36 mouse cellular contexts compared by ENCODE assay signal in genomic region chr11:78434052-78434451, GRCm38 (mm10). TPM values are rescaled to one million over a fixed set of nuclear protein-coding genes. Genes with fewer than 3 reads are reported as not detected.
"Had no signal": no experiment of that assay in that cellular context is flagged by ENCODE, and none has a peak within 500 bp of the region (broad histone marks: within the 10 kb centered on the region; RNA-seq: fewer than 3 reads in every experiment).

No protein-coding gene starts in this region.

- H3K36me3 ChIP-seq: heart, embryonic 10.5 days; heart, embryonic 12.5 days; hindbrain, embryonic 10.5 days; hindbrain, embryonic 12.5 days; kidney, embryonic 15.5 days; limb, embryonic 10.5 days; limb, embryonic 12.5 days; liver, embryonic 13.5 days; liver, embryonic 15.5 days had no signal

- H3K9me3 ChIP-seq: heart, embryonic 10.5 days; heart, embryonic 12.5 days; hindbrain, embryonic 10.5 days; hindbrain, embryonic 12.5 days; kidney, embryonic 15.5 days; limb, embryonic 10.5 days; limb, embryonic 12.5 days; liver, embryonic 13.5 days; liver, embryonic 15.5 days had no signal

- ATAC-seq: hindbrain, embryonic 16.5 days; inflammation-experienced regulatory T-cells, adult 6 months; liver, postnatal 0 days had no signal

- H3K27me3 ChIP-seq: heart, embryonic 12.5 days; kidney, embryonic 15.5 days; limb, embryonic 12.5 days had no signal

- H3K4me3 ChIP-seq: heart, embryonic 10.5 days; heart, embryonic 12.5 days; hindbrain, embryonic 10.5 days; hindbrain, embryonic 12.5 days; kidney, embryonic 15.5 days; layer of hippocampus, adult 2 months; left cerebral cortex, adult 2 months; limb, embryonic 10.5 days; limb, embryonic 12.5 days; liver, embryonic 13.5 days; liver, embryonic 15.5 days had no signal

- H3K4me2 ChIP-seq: heart, embryonic 12.5 days; hindbrain, embryonic 12.5 days; hindbrain, embryonic 14.5 days; kidney, embryonic 15.5 days; limb, embryonic 12.5 days; liver, embryonic 11.5 days; liver, embryonic 13.5 days; liver, embryonic 15.5 days had no signal

- H3K27ac ChIP-seq: heart, embryonic 10.5 days; hindbrain, embryonic 10.5 days; hindbrain, embryonic 12.5 days; hindbrain, embryonic 14.5 days; kidney, embryonic 15.5 days; kidney, postnatal 0 days; layer of hippocampus, adult 2 months; left cerebral cortex, adult 2 months; limb, embryonic 12.5 days; liver, embryonic 13.5 days; liver, embryonic 15.5 days had no signal

- H3K9ac ChIP-seq: heart, embryonic 12.5 days; hindbrain, embryonic 12.5 days; hindbrain, embryonic 14.5 days; kidney, embryonic 15.5 days; limb, embryonic 12.5 days; liver, embryonic 13.5 days; liver, embryonic 15.5 days; liver, postnatal 0 days had no signal

- DNase-seq: gastrocnemius, postnatal 14 days; heart, adult 18-20 months; heart, postnatal 10 days; heart, postnatal 4 days; kidney, adult 18-20 months; kidney, adult 8-10 months; kidney, postnatal 14 days; kidney, postnatal 36 days; liver; liver, embryonic 13.5 days; liver, postnatal 0 days had no signal

RNA-seq across cellular contexts. Expression of gene Slc13a2, which starts 12.0 kb away (rescaled TPM):
- total RNA-seq: gastrocnemius, adult 8-10 months; gastrocnemius, postnatal 14 days; gastrocnemius, postnatal 4 days; granulocyte monocyte progenitor cell, adult 5-6 weeks; heart, adult 18-20 months; heart, adult 8-10 months; heart, postnatal 10 days; heart, postnatal 25 days; heart, postnatal 4 days; layer of hippocampus, adult 2 months; layer of hippocampus, postnatal 10 days; layer of hippocampus, postnatal 25 days; left cerebral cortex, adult 2 months; left cerebral cortex, postnatal 14 days; left cerebral cortex, postnatal 36 days had no signal
- polyA plus RNA-seq: heart, embryonic 10.5 days; heart, embryonic 12.5 days; heart, embryonic 14.5 days; hindbrain, embryonic 10.5 days; hindbrain, embryonic 12.5 days; hindbrain, embryonic 14.5 days; hindbrain, embryonic 16.5 days; inflammation-experienced regulatory T-cells, adult 6 months; limb, embryonic 10.5 days; limb, embryonic 12.5 days; liver, embryonic 11.5 days; liver, embryonic 13.5 days had no signal

RNA-seq across cellular contexts. Expression of gene Foxn1, which starts 47.7 kb away (rescaled TPM):
- total RNA-seq: gastrocnemius, adult 8-10 months; gastrocnemius, postnatal 14 days; gastrocnemius, postnatal 4 days; granulocyte monocyte progenitor cell, adult 5-6 weeks; heart, adult 18-20 months; heart, adult 8-10 months; heart, postnatal 10 days; heart, postnatal 25 days; heart, postnatal 4 days; layer of hippocampus, adult 2 months; layer of hippocampus, postnatal 10 days; layer of hippocampus, postnatal 25 days; left cerebral cortex, adult 2 months; left cerebral cortex, postnatal 14 days; left cerebral cortex, postnatal 36 days had no signal
- polyA plus RNA-seq: heart, embryonic 12.5 days; heart, embryonic 14.5 days; hindbrain, embryonic 10.5 days; hindbrain, embryonic 12.5 days; hindbrain, embryonic 14.5 days; hindbrain, embryonic 16.5 days; inflammation-experienced regulatory T-cells, adult 6 months; kidney, postnatal 0 days; limb, embryonic 10.5 days; limb, embryonic 12.5 days; liver, embryonic 11.5 days; liver, embryonic 13.5 days; liver, embryonic 15.5 days; liver, postnatal 0 days had no signal
